Mouse (Mus musculus) heart, adult 2 months (tissue): ENCODE results near the gene Abca13. TPM values are rescaled to one million over a fixed set of nuclear protein-coding genes. Genes with fewer than 3 reads are reported as not detected.

Experiments used
- DNase-seq, 2 experiments: peaks; one replicate each; pipeline ENCODE4 v3.0.0; 2021
- H3K27ac ChIP-seq: fragments of 200-600 bp; 2 replicates; pipeline ENCODE4 v1.8.1; 2022
- H3K27me3 ChIP-seq: fragments of 200-500 bp; 2 replicates; pipeline ENCODE4 v1.6.1; 2012; ENCODE audit warnings: mild to moderate bottlenecking, low read length, inconsistent platforms, mixed read lengths; ENCODE audit not compliant: control insufficient read depth, insufficient read depth
- H3K36me3 ChIP-seq: fragments of 200-500 bp; 2 replicates; pipeline ENCODE4 v1.6.1; 2012; ENCODE audit warnings: low read length, inconsistent platforms; ENCODE audit not compliant: control insufficient read depth, insufficient read depth
- H3K4me1 ChIP-seq: fragments of 200-500 bp; 2 replicates; pipeline ENCODE4 v1.6.1; 2011; ENCODE audit warnings: low read length; ENCODE audit not compliant: control insufficient read depth, insufficient read depth
- H3K4me3 ChIP-seq: fragments of 200-600 bp; 2 replicates; pipeline ENCODE4 v1.8.1; 2022
- H3K79me2 ChIP-seq: fragments of 200-500 bp; replicated peaks from 2 replicates; pipeline ENCODE4 v1.6.1; 2012; ENCODE audit warnings: mild to moderate bottlenecking, inconsistent platforms, low read length, moderate library complexity, mixed read lengths; ENCODE audit not compliant: control insufficient read depth, insufficient read depth
- H3K9ac ChIP-seq: fragments of 200-500 bp; 2 replicates; pipeline ENCODE4 v1.6.1; 2012; ENCODE audit warnings: low read depth, mild to moderate bottlenecking, control low read depth, inconsistent platforms, low read length, mixed read lengths
- CTCF ChIP-seq: fragments of 200-600 bp; IDR thresholded peaks from 2 replicates; pipeline ENCODE4 v1.8.1; 2022; ENCODE audit warnings: antibody characterized with exemption, mild to moderate bottlenecking, moderate library complexity
- EP300 ChIP-seq: fragments of 200-500 bp; IDR thresholded peaks from 2 replicates; pipeline ENCODE4 v1.6.1; 2011; ENCODE audit warnings: low read depth, low read length, control low read depth; ENCODE audit not compliant: insufficient read depth
- POLR2A ChIP-seq: fragments of 200-500 bp; IDR thresholded peaks from 2 replicates; pipeline ENCODE4 v1.6.1; 2011; ENCODE audit warnings: mild to moderate bottlenecking, low read depth, low read length, control low read depth; ENCODE audit not compliant: insufficient read depth
- WGBS: fragments of 180-500 bp; shearing (Covaris S2); methylation state at CpG from one replicate; pipeline ENCODE4 v1.1.7; 2018; 5-methylcytosine and 5-hydroxymethylcytosine counted together
- intact Hi-C: fragments of 180-260 bp; cut with DNase I; formaldehyde crosslinking; loops from one replicate; pipeline ENCODE4 v1.15.1; 2025
- polyA plus RNA-seq: library from polyadenylated mRNA; depleted of rRNA; stranded (reverse); fragments of >200 nt; gene quantifications from 2 replicates; pipeline ENCODE4 v1.2.3, GENCODE M21; 2012
- total RNA-seq, 2 experiments: library from RNA; stranded (reverse); gene quantifications; 2 replicates each; pipeline ENCODE4 v1.2.3; 2021

The Abca13 gene
- total and polyA plus RNA-seq, 3 experiments: 0.02 TPM; not detected in 2

- Histone ChIP-seq H3K4me1 (no peaks in the 10 kb centered on the region), H3K4me3 (no peak overlapping the region), H3K79me2 (no peaks in the 10 kb centered on the region), H3K27ac (no peak overlapping the region), H3K9ac (no peak overlapping the region), H3K36me3 (no peaks in the 10 kb centered on the region), H3K27me3 (no peaks in the 10 kb centered on the region)
- intact Hi-C loops: no loop called here
- no peak for TF ChIP-seq POLR2A
- TF ChIP-seq EP300: no peak
- 64% methylated on average over 2 of the region's 2 CpGs for WGBS
- no peak for DNase-seq
These were observed 8.1 kb downstream of the Abca13 start for GRCm38 (mm10) chr11:9199868-9200267.

DNA sequence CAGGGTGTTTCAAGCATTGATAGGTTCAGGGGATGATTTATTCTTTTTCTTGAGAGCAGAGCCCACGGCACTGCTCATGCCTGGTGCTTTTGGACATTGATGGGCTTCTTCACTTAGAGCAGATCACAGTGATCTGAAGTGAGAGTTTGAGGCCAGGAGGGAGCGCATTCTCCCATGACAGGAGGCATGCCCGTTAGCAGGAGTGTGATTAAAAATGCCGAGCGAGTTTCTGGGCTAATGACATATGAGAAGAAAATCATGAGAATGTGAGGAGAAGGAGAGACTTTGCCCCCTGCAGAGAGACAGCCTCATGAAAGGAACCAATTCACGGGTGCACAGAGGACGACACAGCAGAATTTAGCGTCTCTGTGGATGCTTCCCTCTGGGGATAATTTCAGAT, 19.0 kb downstream of the Abca13 start:
- WGBS: 59% methylated on average over 8 of the region's 8 CpGs
- H3K27ac ChIP-seq: no peak overlapping the region
- intact Hi-C loops: no loop called here
- no peak overlapping the region for H3K9ac ChIP-seq
- H3K27me3 ChIP-seq: no peaks in the 10 kb centered on the region
- no peaks in the 10 kb centered on the region for H3K4me1 ChIP-seq
- H3K4me3 ChIP-seq: no peak overlapping the region
- no peaks in the 10 kb centered on the region for H3K36me3 ChIP-seq
- no peaks in the 10 kb centered on the region for H3K79me2 ChIP-seq
- TF ChIP-seq POLR2A (no peak), EP300 (no peak), CTCF (no peak)
- no peak for DNase-seq

GRCm38 (mm10) chr11:9213580-9213979, 21.8 kb downstream of the Abca13 start:
- H3K27ac ChIP-seq: no peak overlapping the region
- WGBS: 81% methylated on average over 9 of the region's 9 CpGs
- H3K4me1 ChIP-seq: no peaks in the 10 kb centered on the region
- H3K4me3 ChIP-seq: no peak overlapping the region
- intact Hi-C loops: no loop called here
- no peaks in the 10 kb centered on the region for H3K36me3 ChIP-seq
- H3K9ac ChIP-seq: no peak overlapping the region
- no peak for DNase-seq
- H3K27me3 ChIP-seq: no peaks in the 10 kb centered on the region
- H3K79me2 ChIP-seq: no peaks in the 10 kb centered on the region
- TF ChIP-seq POLR2A: no peak
- no peak for TF ChIP-seq EP300
- TF ChIP-seq CTCF: no peak

DNA sequence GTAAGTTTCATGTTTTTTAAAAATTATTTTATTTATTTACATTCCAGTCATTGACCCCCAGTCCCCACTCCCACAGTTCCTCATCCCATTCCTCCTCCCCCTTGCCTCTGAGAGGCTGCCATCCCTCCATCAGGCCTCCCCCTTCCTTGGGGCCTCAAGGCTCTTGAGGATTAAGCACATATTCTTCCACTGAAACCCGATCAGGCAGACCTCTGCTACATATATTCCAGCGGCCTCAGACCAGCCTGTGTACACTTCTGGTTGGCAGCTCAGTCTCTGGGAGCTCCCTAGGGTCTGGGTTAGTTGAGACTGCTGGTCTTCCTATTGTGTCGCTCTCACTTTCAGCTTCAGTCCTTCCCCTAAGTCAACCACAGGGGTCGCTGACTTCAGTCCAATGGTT, 24.5 kb downstream of the Abca13 start:
- WGBS: 31% methylated on average over 4 of the region's 4 CpGs
- TF ChIP-seq EP300 (no peak), CTCF (no peak), POLR2A (no peak)
- intact Hi-C loops: no loop called here
- Histone ChIP-seq H3K4me3 (no peak overlapping the region), H3K4me1 (no peaks in the 10 kb centered on the region), H3K27ac (no peak overlapping the region), H3K36me3 (no peaks in the 10 kb centered on the region), H3K79me2 (no peaks in the 10 kb centered on the region), H3K9ac (no peak overlapping the region), H3K27me3 (no peaks in the 10 kb centered on the region)
- no peak for DNase-seq

GRCm38 (mm10) chr11:9220501-9220900, 28.8 kb downstream of the Abca13 start:
- TF ChIP-seq CTCF: no peak
- TF ChIP-seq POLR2A: no peak
- TF ChIP-seq EP300: no peak
- H3K36me3 ChIP-seq: no peaks in the 10 kb centered on the region
- no peaks in the 10 kb centered on the region for H3K4me1 ChIP-seq
- no peaks in the 10 kb centered on the region for H3K79me2 ChIP-seq
- 76% methylated on average over 3 of the region's 3 CpGs for WGBS
- no peak overlapping the region for H3K9ac ChIP-seq
- no peak overlapping the region for H3K27ac ChIP-seq
- H3K27me3 ChIP-seq: no peaks in the 10 kb centered on the region
- intact Hi-C loops: no loop called here
- H3K4me3 ChIP-seq: no peak overlapping the region
- no peak for DNase-seq

GRCm38 (mm10) chr11:9221646-9222045, 29.9 kb downstream of the Abca13 start:
- H3K9ac ChIP-seq: no peak overlapping the region
- H3K27me3 ChIP-seq: no peaks in the 10 kb centered on the region
- H3K36me3 ChIP-seq: no peaks in the 10 kb centered on the region
- no peak for DNase-seq
- no peaks in the 10 kb centered on the region for H3K79me2 ChIP-seq
- WGBS: 95% methylated on average over 1 of the region's 1 CpGs
- H3K4me1 ChIP-seq: no peaks in the 10 kb centered on the region
- intact Hi-C loops: no loop called here
- H3K4me3 ChIP-seq: no peak overlapping the region
- H3K27ac ChIP-seq: no peak overlapping the region
- TF ChIP-seq EP300 (no peak), CTCF (no peak), POLR2A (no peak)
